Mouse (Mus musculus) spleen, adult 2 months (tissue): ENCODE results near the gene Swi5. TPM values are rescaled to one million over a fixed set of nuclear protein-coding genes. Genes with fewer than 3 reads are reported as not detected.

ENCODE experiments used
- DNase-seq, 2 experiments: peaks; one replicate each; pipeline versions ENCODE4 v3.0.0 to v3.0.0-alpha.2; 2012 to 2021; ENCODE audit warnings: low spot score in 2 of 2, low read depth in 1 of 2
- H3K27ac ChIP-seq: fragments of 200-500 bp; 2 replicates; pipeline ENCODE4 v1.5.1; 2012; ENCODE audit warnings: low read length, inconsistent platforms; ENCODE audit not compliant: insufficient read depth
- H3K27me3 ChIP-seq: fragments of 200-500 bp; 2 replicates; pipeline ENCODE4 v1.6.1; 2012; ENCODE audit warnings: mild to moderate bottlenecking, moderate library complexity, low read length, inconsistent platforms; ENCODE audit not compliant: control insufficient read depth, insufficient read depth
- H3K36me3 ChIP-seq: fragments of 200-500 bp; 2 replicates; pipeline ENCODE4 v1.6.1; 2012; ENCODE audit warnings: mild to moderate bottlenecking, low read length, inconsistent platforms; ENCODE audit not compliant: control insufficient read depth, insufficient read depth
- H3K4me1 ChIP-seq: fragments of 200-500 bp; 2 replicates; pipeline ENCODE4 v1.6.1; 2011; ENCODE audit warnings: inconsistent platforms; ENCODE audit not compliant: control insufficient read depth, insufficient read depth, insufficient read length
- H3K4me3 ChIP-seq: fragments of 200-500 bp; 2 replicates; pipeline ENCODE4 v1.5.1; 2011; ENCODE audit warnings: mild to moderate bottlenecking, inconsistent platforms; ENCODE audit not compliant: insufficient read depth, insufficient read length; ENCODE audit errors: extremely low read depth
- CTCF ChIP-seq: fragments of 200-500 bp; IDR thresholded peaks from 2 replicates; pipeline ENCODE4 v1.5.1; 2011; ENCODE audit warnings: mild to moderate bottlenecking, inconsistent platforms; ENCODE audit not compliant: insufficient read depth, insufficient read length, insufficient replicate concordance; ENCODE audit errors: extremely low read depth
- POLR2A ChIP-seq: fragments of 200-500 bp; IDR thresholded peaks from 2 replicates; pipeline ENCODE4 v1.6.1; 2011; ENCODE audit warnings: low read depth, low read length, inconsistent platforms
- WGBS: fragments of 180-500 bp; shearing (Covaris S2); methylation state at CpG from one replicate; pipeline ENCODE4 v1.1.7; 2018; 5-methylcytosine and 5-hydroxymethylcytosine counted together
- polyA plus RNA-seq: library from polyadenylated mRNA; depleted of rRNA; stranded (reverse); fragments of >200 nt; gene quantifications from 2 replicates; pipeline ENCODE4 v1.2.3, GENCODE M21; 2012

Swi5 gene
- polyA plus RNA-seq, 1 experiment: 60.5 TPM

GRCm38 (mm10) chr2:32248377-32249361 lies 39.2 kb downstream of the Swi5 start:
- Histone ChIP-seq H3K27ac (no peak overlapping the region), H3K36me3 (peaks cover 18% of the 10 kb centered on the region; the same call in 1 of the 2 replicates), H3K4me1 (no peaks in the 10 kb centered on the region), H3K27me3 (no peaks in the 10 kb centered on the region), H3K4me3 (no peak overlapping the region)
- TF ChIP-seq POLR2A: no peak
- no peak for TF ChIP-seq CTCF
- 81% methylated on average over 10 of the region's 10 CpGs for WGBS
- DNase-seq: no peak

- Histone ChIP-seq H3K4me1 (no peaks in the 10 kb centered on the region), H3K36me3 (peaks cover 10% of the 10 kb centered on the region; the same call in 1 of the 2 replicates), H3K27me3 (no peaks in the 10 kb centered on the region), H3K27ac (no peak overlapping the region), H3K4me3 (no peak overlapping the region)
- no peak for TF ChIP-seq POLR2A
- TF ChIP-seq CTCF: no peak
- WGBS: 81% methylated on average over 4 of the region's 4 CpGs
- no peak for DNase-seq
Measured at GRCm38 (mm10) chr2:32246741-32247140, 41.1 kb downstream of the Swi5 start.

GRCm38 (mm10) chr2:32242986-32243385 lies 44.9 kb downstream of the Swi5 start:
- Histone ChIP-seq H3K27ac (no peak overlapping the region), H3K27me3 (no peaks in the 10 kb centered on the region), H3K4me3 (no peak overlapping the region), H3K36me3 (peaks cover 3% of the 10 kb centered on the region; the same call in 1 of the 2 replicates), H3K4me1 (no peaks in the 10 kb centered on the region)
- TF ChIP-seq POLR2A (no peak), CTCF (no peak)
- WGBS: 85% methylated on average over 4 of the region's 4 CpGs
- no peak for DNase-seq

GRCm38 (mm10) chr2:32240591-32240990 lies 47.3 kb downstream of the Swi5 start:
- Histone ChIP-seq H3K4me1 (no peaks in the 10 kb centered on the region), H3K4me3 (no peak overlapping the region), H3K36me3 (peaks cover 2% of the 10 kb centered on the region; the same call in 1 of the 2 replicates), H3K27ac (no peak overlapping the region), H3K27me3 (no peaks in the 10 kb centered on the region)
- 86% methylated on average over 5 of the region's 5 CpGs for WGBS
- no peak for DNase-seq
- TF ChIP-seq POLR2A: no peak
- TF ChIP-seq CTCF: no peak

- DNase-seq: no peak
- WGBS: 91% methylated on average over 9 of the region's 9 CpGs
- Histone ChIP-seq H3K27ac (no peak overlapping the region), H3K27me3 (no peaks in the 10 kb centered on the region), H3K4me1 (peaks cover 3% of the 10 kb centered on the region; the same call in 1 of the 2 replicates), H3K36me3 (no peaks in the 10 kb centered on the region), H3K4me3 (no peak overlapping the region)
- TF ChIP-seq POLR2A (no peak), CTCF (no peak)
Measured at GRCm38 (mm10) chr2:32238708-32239435, 49.0 kb downstream of the Swi5 start.

- H3K27ac ChIP-seq: no peak overlapping the region
- TF ChIP-seq POLR2A (no peak), CTCF (no peak)
- peaks cover 3% of the 10 kb centered on the region; the same call in 1 of the 2 replicates for H3K4me1 ChIP-seq
Measured at GRCm38 (mm10) chr2:32237571-32237970, 50.3 kb downstream of the Swi5 start.

More at GRCm38 (mm10) chr2:32237571-32237970, 50.3 kb downstream of the Swi5 start:
- WGBS: 50% methylated on average over 4 of the region's 4 CpGs
- no peaks in the 10 kb centered on the region for H3K36me3 ChIP-seq
- no peak for DNase-seq
- 0 out of 2 replicates have a peak overlapping the region, but pooled peaks have one; percentile 78 for H3K4me3 ChIP-seq
- no peaks in the 10 kb centered on the region for H3K27me3 ChIP-seq
